Mouse (Mus musculus) naive thymus-derived CD4-positive, alpha-beta T cell, adult 2 months (primary cell): ENCODE results near the gene Gm3012.
"Not testable (repeated sequence)": the region's sequence is repeated elsewhere in the genome, so short reads cannot be mapped to it uniquely, and the experiment has no call there.

ENCODE experiments used
- DNase-seq: peaks from one replicate; pipeline ENCODE4 v3.0.0-alpha.2; 2011; ENCODE audit warnings: low read depth

Gene Gm3012

DNA sequence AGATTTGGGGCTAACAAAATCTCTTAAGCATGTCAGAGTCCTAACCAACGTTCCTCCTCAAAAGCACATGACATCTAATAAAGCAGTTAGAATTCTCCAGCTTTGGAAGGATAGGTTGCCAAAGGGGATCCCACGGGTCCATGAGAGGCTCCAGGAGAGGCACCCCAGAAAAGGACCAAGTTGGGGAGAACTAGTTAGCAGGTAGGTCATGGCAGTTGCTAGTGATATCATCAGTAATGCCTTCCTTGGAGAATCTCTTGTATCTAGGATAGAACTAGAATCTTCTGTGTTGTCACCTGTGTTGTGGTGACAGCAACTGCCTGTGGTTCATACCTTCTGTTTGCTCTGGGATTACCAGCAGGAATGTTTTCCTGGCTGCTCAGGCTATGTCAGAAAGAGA, at the start of gene Gm3012:
Gm3012 (plus strand) TSS at position 301 of the 400 bp plus-strand sequence.
- DNase-seq, result not testable (repeated sequence)

DNA sequence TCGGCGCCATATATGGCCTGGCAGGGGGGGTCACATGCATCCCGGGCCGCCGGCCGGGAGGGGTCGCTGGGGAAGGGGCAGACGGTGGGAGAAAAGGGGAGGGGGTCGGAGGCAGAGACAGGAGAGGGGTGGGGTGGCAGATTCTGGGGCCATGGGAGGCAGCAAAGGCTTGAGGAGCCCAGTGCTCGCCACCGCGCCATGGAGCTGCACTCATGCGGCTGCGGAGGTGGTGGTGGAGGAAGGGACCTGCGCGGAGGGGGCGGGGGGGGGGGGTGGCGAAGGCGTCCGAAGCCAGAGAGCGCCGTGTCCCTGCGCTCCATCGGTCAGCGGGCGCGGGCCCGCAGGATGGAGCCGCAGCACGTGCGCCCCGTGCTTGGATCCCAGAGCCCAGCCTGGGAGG, 17.4 kb downstream of the Gm3012 start, which contains the start of gene Gm3020:
Gm3020 (plus strand) TSS at position 301 of the 400 bp plus-strand sequence.
- DNase-seq, result not testable (repeated sequence)

DNA sequence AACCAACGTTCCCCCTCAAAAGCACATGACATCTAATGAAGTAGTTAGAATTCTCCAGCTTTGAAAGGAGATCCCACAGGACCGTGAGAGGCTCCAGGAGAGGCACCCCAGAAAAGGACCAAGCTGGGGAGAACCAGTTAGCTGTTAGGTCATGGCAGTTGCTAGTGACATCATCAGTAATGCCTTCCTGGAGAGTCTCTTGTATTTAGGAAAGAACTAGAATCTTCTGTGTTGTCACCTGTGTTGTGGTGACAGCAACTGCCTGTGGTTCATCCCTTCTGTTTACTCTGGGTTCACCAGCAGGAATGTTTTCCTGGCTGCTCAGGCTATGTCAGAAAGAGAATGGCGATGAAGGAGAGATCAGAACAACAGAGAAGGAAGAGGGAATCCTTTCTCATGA, 54.2 kb downstream of the Gm3012 start, which contains the start of gene Gm3043:
Gm3043 (plus strand) TSS at position 301 of the 400 bp plus-strand sequence.
- not testable (repeated sequence) for DNase-seq
